Mouse (Mus musculus) activated CD4-positive, CD25-positive, alpha-beta regulatory T cell, adult 9 weeks (primary cell): ENCODE data around the gene Emc1. TPM values are rescaled to one million over a fixed set of nuclear protein-coding genes. Genes with fewer than 3 reads are reported as not detected.

ENCODE experiments used
- polyA plus RNA-seq: library from polyadenylated mRNA; unstranded; fragments of 100-300 nt; shearing (Covaris generic); gene quantifications from one replicate; pipeline ENCODE4 v1.2.1, GENCODE M21; 2017

Gene Emc1
- polyA plus RNA-seq: 61.6 TPM

DNA sequence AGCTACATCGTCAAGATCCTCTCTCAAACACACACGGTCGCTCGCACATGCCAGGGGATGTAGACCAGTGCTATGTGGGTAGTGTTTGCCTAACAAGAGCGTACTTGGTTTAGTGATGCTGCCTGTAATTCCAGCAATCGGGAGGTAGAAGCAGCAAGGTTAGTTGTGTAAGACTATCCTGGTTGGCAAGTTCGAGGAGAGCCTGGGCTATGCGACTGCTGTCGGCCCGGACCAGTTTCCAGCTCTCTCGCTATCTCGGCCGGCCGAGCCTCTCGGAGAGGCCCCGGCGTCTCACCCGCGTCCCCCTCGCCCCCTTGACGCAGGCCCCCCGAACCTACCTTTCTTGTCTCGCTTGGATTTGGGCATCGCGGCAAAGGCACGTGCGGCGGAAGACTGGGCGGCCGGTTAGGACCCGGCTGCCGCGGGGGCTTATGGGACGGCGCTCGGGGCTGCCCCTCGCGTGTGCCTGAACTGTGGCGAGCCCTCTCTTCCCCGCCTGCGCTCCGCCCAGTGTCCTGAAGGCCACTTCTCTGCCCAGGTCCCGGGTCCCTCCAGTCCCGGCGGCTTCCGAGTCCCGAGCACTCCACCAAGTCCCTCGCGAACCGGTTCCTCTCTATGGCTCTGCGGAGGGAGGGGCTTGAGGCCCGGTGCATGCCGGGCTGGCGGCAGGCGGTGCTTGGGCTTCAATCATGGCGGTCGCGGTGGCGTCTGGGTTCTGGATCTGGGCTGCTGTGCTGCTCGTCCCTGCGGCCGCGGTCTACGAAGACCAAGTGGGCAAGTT, at the start of gene Emc1, which contains the start of the genes Mrto4 and Ubr4:
Gene Emc1 (plus strand): TSS at position 657 of the 781 bp plus-strand sequence.
Gene Mrto4 (minus strand): TSS at position 646 of the 781 bp plus-strand sequence.
Gene Ubr4 (plus strand): TSS at position 679 of the 781 bp plus-strand sequence.

DNA sequence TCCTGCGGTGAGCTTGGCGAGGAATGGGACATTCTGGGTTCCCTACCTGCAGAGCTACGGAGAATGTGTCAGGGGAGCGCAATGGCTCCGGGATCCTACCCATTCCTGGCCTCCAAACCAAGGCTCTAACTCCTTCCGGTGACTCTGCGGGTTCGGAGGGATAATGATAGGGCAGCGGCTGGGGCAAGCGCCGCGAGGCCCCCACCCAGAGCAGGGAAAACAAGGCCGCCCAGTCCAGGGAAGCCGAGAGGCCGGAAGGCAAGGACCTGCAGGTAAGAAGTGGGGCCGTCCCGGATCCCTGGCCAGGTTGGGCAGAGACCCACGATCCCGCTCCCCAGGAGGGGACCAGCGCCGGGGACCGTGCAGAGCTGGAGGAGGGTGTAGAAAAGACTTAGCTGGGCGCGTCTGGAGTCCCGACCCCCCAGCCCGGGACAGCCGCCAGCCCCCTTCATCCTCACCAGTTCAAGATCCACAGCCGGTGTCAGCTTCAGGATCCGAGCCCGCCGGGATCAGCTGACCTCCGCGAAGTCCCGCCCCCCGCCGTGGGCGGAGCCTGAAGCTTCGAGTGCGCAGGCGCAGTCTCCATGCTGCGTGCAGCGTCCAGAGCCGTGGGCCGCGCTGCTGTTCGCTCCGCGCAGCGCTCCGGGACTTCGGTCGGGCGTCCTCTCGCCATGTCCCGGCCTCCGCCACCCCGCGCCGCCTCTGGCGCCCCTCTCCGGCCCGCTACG, 42.1 kb upstream of the Emc1 start, which contains the start of the genes Pqlc2 and Akr7a5:
Gene Pqlc2 (minus strand): TSS at position 538 of the 728 bp plus-strand sequence.
Gene Akr7a5 (plus strand): TSS at position 574 of the 728 bp plus-strand sequence.

Other genes with a start within 250 kb of the Emc1 start
- gene Minos1, start 221.5 kb upstream of the Emc1 start, polyA plus RNA-seq: 441 TPM
- 751 TPM for gene Capzb, start 159.7 kb upstream of the Emc1 start, polyA plus RNA-seq
- gene Pqlc2, start 41.9 kb upstream of the Emc1 start, polyA plus RNA-seq: 15.1 TPM
- gene Akr7a5, start 41.8 kb upstream of the Emc1 start, polyA plus RNA-seq: 11.6 TPM
- 86.6 TPM for gene Mrto4, start within 50 bp of the Emc1 start, polyA plus RNA-seq
- gene Ubr4, start within 50 bp of the Emc1 start, polyA plus RNA-seq: 61.6 TPM
- gene Iffo2, start 178.0 kb downstream of the Emc1 start, polyA plus RNA-seq: 2.0 TPM